Mouse (Mus musculus) hindbrain, embryonic 11.5 days (tissue): ENCODE measurements around the gene Ptgds. TPM values are rescaled to one million over a fixed set of nuclear protein-coding genes. Genes with fewer than 3 reads are reported as not detected.

Experiments
- ATAC-seq: fragments of 200-750 bp; cut with Nextera tagmentation; 2 replicates; pipeline ENCODE4 v1.8.0; 2017; ENCODE audit warnings: mild to moderate bottlenecking, moderate TSS enrichment, moderate library complexity; ENCODE audit not compliant: low FRiP score
- DNase-seq: peaks from one replicate; pipeline ENCODE4 v3.0.0-alpha.2; 2015; ENCODE audit warnings: low spot score
- H3K27ac ChIP-seq: fragments of 300-500 bp; sonication (generic); 2 replicates; pipeline ENCODE4 v1.5.1; 2014; ENCODE audit warnings: mild to moderate bottlenecking, low read depth, low read length
- H3K27me3 ChIP-seq: fragments of 300-500 bp; sonication (generic); 2 replicates; pipeline ENCODE4 v1.6.1; 2014; ENCODE audit warnings: mild to moderate bottlenecking, low read length, moderate library complexity, mixed read lengths; ENCODE audit not compliant: control insufficient read depth, insufficient read depth
- H3K36me3 ChIP-seq: fragments of 300-500 bp; sonication (generic); 2 replicates; pipeline ENCODE4 v1.6.1; 2014; ENCODE audit warnings: mild to moderate bottlenecking, low read length, moderate library complexity, mixed read lengths; ENCODE audit not compliant: control insufficient read depth, insufficient read depth
- H3K4me1 ChIP-seq: fragments of 300-500 bp; sonication (generic); replicated peaks from 2 replicates; pipeline ENCODE4 v1.6.1; 2014; ENCODE audit warnings: low read length, mixed read lengths; ENCODE audit not compliant: control insufficient read depth, insufficient read depth
- H3K4me2 ChIP-seq: fragments of 300-500 bp; sonication (generic); replicated peaks from 2 replicates; pipeline ENCODE4 v1.6.1; 2014; ENCODE audit warnings: mild to moderate bottlenecking, low read depth, low read length
- H3K4me3 ChIP-seq: fragments of 300-500 bp; sonication (generic); 2 replicates; pipeline ENCODE4 v1.5.1; 2014; ENCODE audit warnings: low read depth, low read length
- H3K9ac ChIP-seq: fragments of 300-500 bp; sonication (generic); 2 replicates; pipeline ENCODE4 v1.6.1; 2014; ENCODE audit warnings: low read depth, low read length
- H3K9me3 ChIP-seq: fragments of 300-500 bp; sonication (generic); 2 replicates; pipeline ENCODE4 v1.6.1; 2016; ENCODE audit warnings: low read length; ENCODE audit not compliant: control insufficient read depth
- WGBS: fragments of 180-500 bp; shearing (Covaris S2); extraction: QIAGEN DNeasy Blood & Tissue Kit; methylation state at CpG from one replicate; pipeline ENCODE4 v1.1.7; 2014; 5-methylcytosine and 5-hydroxymethylcytosine counted together
- polyA plus RNA-seq: library from polyadenylated mRNA; unstranded; fragments of >200 nt; fragmentation: Nextera tagmentation; extraction: Ambion mirVana; gene quantifications from 2 replicates; pipeline ENCODE4 v1.2.1, GENCODE M21; 2014

The Ptgds gene
- polyA plus RNA-seq, 1 experiment from 2014 or later: 0.39 TPM

GRCm38 (mm10) chr2:25468962-25469915 lies 607 bp downstream of the Ptgds start:
- H3K9me3 ChIP-seq: no peaks in the 10 kb centered on the region
- no peaks in the 10 kb centered on the region for H3K27me3 ChIP-seq
- H3K4me2 ChIP-seq: no peak overlapping the region
- no peaks in the 10 kb centered on the region for H3K36me3 ChIP-seq
- H3K4me3 ChIP-seq: no peak overlapping the region
- H3K4me1 ChIP-seq: no peaks in the 10 kb centered on the region
- no peak for DNase-seq
- no peak overlapping the region for H3K9ac ChIP-seq
- no peak overlapping the region for H3K27ac ChIP-seq
- ATAC-seq: no peak
- WGBS: 75% methylated on average over 10 of the region's 10 CpGs

GRCm38 (mm10) chr2:25467606-25468303 lies 2.1 kb downstream of the Ptgds start:
- no peak overlapping the region for H3K9ac ChIP-seq
- no peak overlapping the region for H3K27ac ChIP-seq
- 80% methylated on average over 14 of the region's 14 CpGs for WGBS
- no peaks in the 10 kb centered on the region for H3K4me1 ChIP-seq
- H3K4me2 ChIP-seq: no peak overlapping the region
- H3K36me3 ChIP-seq: no peaks in the 10 kb centered on the region
- no peak for ATAC-seq
- DNase-seq: no peak
- H3K27me3 ChIP-seq: no peaks in the 10 kb centered on the region
- H3K4me3 ChIP-seq: no peak overlapping the region
- no peaks in the 10 kb centered on the region for H3K9me3 ChIP-seq

- no peak for ATAC-seq
- no peaks in the 10 kb centered on the region for H3K4me1 ChIP-seq
- H3K27me3 ChIP-seq: no peaks in the 10 kb centered on the region
Observed at GRCm38 (mm10) chr2:25465816-25466635, 3.8 kb downstream of the Ptgds start.

GRCm38 (mm10) chr2:25465256-25465655 lies 4.6 kb downstream of the Ptgds start:
- Histone ChIP-seq H3K27ac (no peak overlapping the region), H3K4me3 (no peak overlapping the region), H3K36me3 (no peaks in the 10 kb centered on the region), H3K4me1 (no peaks in the 10 kb centered on the region), H3K27me3 (no peaks in the 10 kb centered on the region), H3K9me3 (no peaks in the 10 kb centered on the region), H3K9ac (no peak overlapping the region), H3K4me2 (no peak overlapping the region)
- DNase-seq: no peak
- 92% methylated on average over 2 of the region's 2 CpGs for WGBS
- no peak for ATAC-seq

More at GRCm38 (mm10) chr2:25465816-25466635, 3.8 kb downstream of the Ptgds start:
- H3K9me3 ChIP-seq: no peaks in the 10 kb centered on the region
- H3K9ac ChIP-seq: no peak overlapping the region
- no peak overlapping the region for H3K4me3 ChIP-seq
- DNase-seq: no peak
- 56% methylated on average over 10 of the region's 10 CpGs for WGBS
- H3K27ac ChIP-seq: 0 out of 2 replicates have a peak overlapping the region, but pooled peaks have one; percentile 17
- no peaks in the 10 kb centered on the region for H3K36me3 ChIP-seq
- no peak overlapping the region for H3K4me2 ChIP-seq

GRCm38 (mm10) chr2:25463630-25464029 lies 6.2 kb downstream of the Ptgds start:
- peaks cover 4% of the 10 kb centered on the region; the same call in 1 of the 2 replicates for H3K4me1 ChIP-seq
- H3K9ac ChIP-seq: no peak overlapping the region
- ATAC-seq: no peak
- no peak overlapping the region for H3K4me3 ChIP-seq
- DNase-seq: no peak
- 88% methylated on average over 3 of the region's 3 CpGs for WGBS
- no peaks in the 10 kb centered on the region for H3K27me3 ChIP-seq
- no peak overlapping the region for H3K27ac ChIP-seq
- H3K9me3 ChIP-seq: no peaks in the 10 kb centered on the region
- no peak overlapping the region for H3K4me2 ChIP-seq
- no peaks in the 10 kb centered on the region for H3K36me3 ChIP-seq

GRCm38 (mm10) chr2:25461407-25461806 lies 8.4 kb downstream of the Ptgds start:
- Histone ChIP-seq H3K36me3 (no peaks in the 10 kb centered on the region), H3K4me3 (peak overlapping the region; percentile 66), H3K9me3 (no peaks in the 10 kb centered on the region), H3K27me3 (no peaks in the 10 kb centered on the region), H3K9ac (peak overlapping the region; percentile 7; the same call in 1 of the 2 replicates), H3K4me1 (peaks cover 4% of the 10 kb centered on the region; the same call in 1 of the 2 replicates), H3K27ac (0 out of 2 replicates have a peak overlapping the region, but pooled peaks have one; percentile 14), H3K4me2 (peak overlapping the region; percentile 52)
- peak; percentile 28; the same call in 1 of the 2 replicates for ATAC-seq
- WGBS: 38% methylated on average over 3 of the region's 3 CpGs
- DNase-seq: no peak

- ATAC-seq: peak; percentile 94
- under 1% methylated on average over 48 of the region's 48 CpGs for WGBS
- H3K4me2 ChIP-seq: peak within 1 kb of the TSS; percentile 52
- H3K9ac ChIP-seq: peak within 1 kb of the TSS; percentile 83
- H3K4me1 ChIP-seq: peaks cover 4% of the 10 kb centered on the region; the same call in 1 of the 2 replicates
- no peaks in the 10 kb centered on the region for H3K9me3 ChIP-seq
- no peaks in the 10 kb centered on the region for H3K27me3 ChIP-seq
- peak within 1 kb of the TSS; percentile 84 for H3K27ac ChIP-seq
- peak; percentile 88 for DNase-seq
- no peaks in the 10 kb centered on the region for H3K36me3 ChIP-seq
- H3K4me3 ChIP-seq: peak within 1 kb of the TSS; percentile 66
Observed at GRCm38 (mm10) chr2:25460551-25461309, 9.1 kb downstream of the Ptgds start, which contains the start of gene Paxx. Paxx (minus strand) TSS chr2:25461094.
